8 mouse cellular contexts compared by ENCODE assay signal in the genomic region with DNA sequence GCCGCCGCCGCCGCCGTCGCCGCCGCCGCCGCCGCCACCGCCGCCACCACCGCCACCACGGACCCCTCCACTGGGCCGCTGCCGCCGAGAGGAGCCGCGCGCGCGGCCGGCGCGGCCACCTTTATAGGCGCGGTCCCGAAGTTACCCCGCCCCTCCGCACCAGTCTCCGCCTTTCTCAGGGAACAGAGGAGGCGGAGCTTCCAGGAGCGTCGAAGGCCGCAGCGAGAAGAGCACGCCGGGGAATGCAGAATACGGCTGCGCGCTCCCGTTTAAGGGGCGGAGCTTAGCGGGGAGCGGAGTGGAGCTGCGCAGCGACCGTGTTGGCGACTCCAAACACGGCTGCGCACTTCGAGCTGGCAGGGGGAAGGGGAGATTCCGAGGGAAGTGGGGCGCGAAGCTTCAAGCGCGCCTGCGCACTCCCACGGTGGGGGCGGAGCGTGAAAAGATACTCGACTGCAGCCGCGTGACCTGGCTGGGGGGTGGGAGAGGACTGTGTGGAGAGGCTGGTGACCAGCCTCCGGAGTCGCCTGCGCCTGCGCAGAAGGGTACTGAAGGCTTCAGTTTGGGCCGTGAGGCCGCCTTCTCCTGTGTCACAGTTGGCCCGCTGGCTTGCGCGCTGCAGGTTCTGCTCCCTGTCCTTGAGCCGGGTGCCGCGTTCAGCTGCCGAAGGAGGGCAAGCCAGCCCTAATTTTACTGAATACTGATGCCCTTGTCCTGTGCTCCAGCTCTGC. TPM values are rescaled to one million over a fixed set of nuclear protein-coding genes. Genes with fewer than 3 reads are reported as not detected.
DNase-seq lines count a peak whose midpoint lies in the region; ATAC-seq lines count a peak whose summit lies in the region.

No protein-coding gene starts in this region.

- peak overlapping the region; percentile 99 for H3K9ac ChIP-seq in hindbrain, embryonic 13.5 days

- H3K4me3 ChIP-seq in hindbrain, embryonic 13.5 days = peak overlapping the region; percentile 90

- H3K36me3 ChIP-seq in hindbrain, embryonic 13.5 days = peaks cover 8% of the 10 kb centered on the region

- H3K27me3 ChIP-seq in hindbrain, embryonic 13.5 days = no peaks in the 10 kb centered on the region

- peak; percentile 100 for DNase-seq in NIH3T3 (ENCODE audit: low read depth)
- peak; percentile 100 for DNase-seq in cerebellum, postnatal 10 days
- peak; percentile 99 for DNase-seq in frontal cortex, postnatal 10 days (ENCODE audit: low spot score in 2 of 2)
- DNase-seq in layer of hippocampus, postnatal 25 days (ENCODE audit: extremely low spot score in 1 of 2, low spot score in 1 of 2) = peak; percentile 97 to 98
- peak; percentile 99 for DNase-seq in lung, postnatal 25 days (ENCODE audit: low spot score)
- peak; percentile 99 for DNase-seq in retina, embryonic 14.5 days (ENCODE audit: low spot score)
- DNase-seq in thymus, postnatal 4 days = peak; percentile 100

- ATAC-seq in hindbrain, embryonic 13.5 days (ENCODE audit: low FRiP score) = peak; percentile 91

- peak overlapping the region; percentile 98 for H3K27ac ChIP-seq in hindbrain, embryonic 13.5 days

- H3K4me1 ChIP-seq in hindbrain, embryonic 13.5 days (replicated peaks) = peaks cover 74% of the 10 kb centered on the region

- under 1% methylated on average over 50 of the region's 78 CpGs for WGBS in hindbrain, embryonic 13.5 days

- peak overlapping the region; percentile 98 for H3K4me2 ChIP-seq in hindbrain, embryonic 13.5 days

- H3K9me3 ChIP-seq in hindbrain, embryonic 13.5 days = no peaks in the 10 kb centered on the region

RNA-seq across cellular contexts. Expression of a gene that starts 1.5 kb away (rescaled TPM):
- 55.4 and 56.2 TPM in 2 replicates for polyA plus RNA-seq in hindbrain, embryonic 13.5 days (2015; fragmentation: Nextera tagmentation; extraction: Ambion mirVana)
- 10 to 100 TPM; 45.0 to 50.9 TPM for total RNA-seq in layer of hippocampus, postnatal 25 days (2021)

RNA-seq across cellular contexts. Expression of a gene that starts 19.5 kb away (rescaled TPM):
- 75.7 and 77.8 TPM in 2 replicates for polyA plus RNA-seq in hindbrain, embryonic 13.5 days (2015; fragmentation: Nextera tagmentation; extraction: Ambion mirVana)
- total RNA-seq in layer of hippocampus, postnatal 25 days (2021) = 100 to 1,000 TPM; 103 to 107 TPM

RNA-seq across cellular contexts. Expression of a gene that starts 25.4 kb away (rescaled TPM):
- 51.8 and 56.8 TPM in 2 replicates for polyA plus RNA-seq in hindbrain, embryonic 13.5 days (2015; fragmentation: Nextera tagmentation; extraction: Ambion mirVana)
- 10 to 100 TPM; 13.0 to 13.6 TPM for total RNA-seq in layer of hippocampus, postnatal 25 days (2021)

RNA-seq across cellular contexts. Expression of a gene that starts 25.6 kb away (rescaled TPM):
- polyA plus RNA-seq in hindbrain, embryonic 13.5 days (2015; fragmentation: Nextera tagmentation; extraction: Ambion mirVana) = 36.4 and 42.8 TPM in 2 replicates
- 10 to 100 TPM; 46.4 to 61.7 TPM for total RNA-seq in layer of hippocampus, postnatal 25 days (2021)

RNA-seq across cellular contexts. Expression of a gene that starts 53.7 kb away (rescaled TPM):
- polyA plus RNA-seq in hindbrain, embryonic 13.5 days (2015; fragmentation: Nextera tagmentation; extraction: Ambion mirVana) = 98.5 and 102 TPM in 2 replicates
- 100 to 1,000 TPM; 208 to 236 TPM for total RNA-seq in layer of hippocampus, postnatal 25 days (2021)

Comparison
In these comparisons a context has a peak if more than half of its experiments do, and no peak if none do; other contexts are left out.
1. Peak in every context shown above with its lines: DNase-seq, ATAC-seq, H3K4me3 ChIP-seq and H3K27ac ChIP-seq.